Mouse (Mus musculus) gastrocnemius, postnatal 14 days (tissue): ENCODE results near the gene Tgfb2. TPM values are rescaled to one million over a fixed set of nuclear protein-coding genes. Genes with fewer than 3 reads are reported as not detected.

Experiments used
- DNase-seq: peaks from one replicate; pipeline ENCODE4 v3.0.0; 2021; ENCODE audit warnings: mixed read lengths
- intact Hi-C: fragments of 180-260 bp; cut with DNase I; formaldehyde crosslinking; loops from one replicate; pipeline ENCODE4 v1.15.1; 2025; ENCODE audit warnings: low total_unique reads
- total RNA-seq, 2 experiments: library from RNA; stranded (reverse); gene quantifications; 2 replicates each; pipeline ENCODE4 v1.2.3; 2021

Gene Tgfb2
- total RNA-seq, 2 experiments from 2014 or later = 15.7 to 23.8 TPM

GRCm38 (mm10) chr1:186608116-186608515 lies 97.7 kb downstream of the Tgfb2 start:
- intact Hi-C loops = no loop called here

GRCm38 (mm10) chr1:186605635-186606034 lies 100.2 kb downstream of the Tgfb2 start:
- DNase-seq = no peak
- intact Hi-C loops = no loop called here

More at GRCm38 (mm10) chr1:186608116-186608515, 97.7 kb downstream of the Tgfb2 start:
- DNase-seq = no peak

- intact Hi-C loops = no loop called here
- no peak for DNase-seq
Measured at GRCm38 (mm10) chr1:186604124-186604523, 101.7 kb downstream of the Tgfb2 start.

- DNase-seq = no peak
- intact Hi-C loops = no loop called here
Measured at GRCm38 (mm10) chr1:186588226-186588625, 117.6 kb downstream of the Tgfb2 start.

- intact Hi-C loops = no loop called here
- DNase-seq = peak; percentile 44
Measured at GRCm38 (mm10) chr1:186587065-186587804, 118.6 kb downstream of the Tgfb2 start.

GRCm38 (mm10) chr1:186585571-186586164 lies 120.1 kb downstream of the Tgfb2 start:
- no peak for DNase-seq
- intact Hi-C loops = no loop called here

- intact Hi-C loops = no loop called here
- DNase-seq = no peak
Measured at GRCm38 (mm10) chr1:186583933-186584332, 121.9 kb downstream of the Tgfb2 start.

- intact Hi-C loops = no loop called here
- DNase-seq = no peak
Measured at GRCm38 (mm10) chr1:186582113-186582512, 123.7 kb downstream of the Tgfb2 start.

GRCm38 (mm10) chr1:186581666-186582065 lies 124.1 kb downstream of the Tgfb2 start:
- intact Hi-C loops = no loop called here
- no peak for DNase-seq

GRCm38 (mm10) chr1:186581114-186581513 lies 124.7 kb downstream of the Tgfb2 start:
- DNase-seq = no peak
- intact Hi-C loops = no loop called here

- DNase-seq = peak; percentile 36
- intact Hi-C loops = no loop called here
Measured at GRCm38 (mm10) chr1:186577302-186577701, 128.5 kb downstream of the Tgfb2 start.

- DNase-seq = no peak
- intact Hi-C loops = no loop called here
Measured at GRCm38 (mm10) chr1:186575629-186576028, 130.2 kb downstream of the Tgfb2 start.

- no peak for DNase-seq
Measured at GRCm38 (mm10) chr1:186575074-186575473, 130.7 kb downstream of the Tgfb2 start.

More at GRCm38 (mm10) chr1:186575074-186575473, 130.7 kb downstream of the Tgfb2 start:
- intact Hi-C loops = no loop called here

Other genes with a start within 250 kb of the Tgfb2 start
- gene Rrp15, start 43.4 kb upstream of the Tgfb2 start, total RNA-seq = 10 to 100 TPM; 10.9 to 14.4 TPM